Mouse (Mus musculus) c-Kit-positive CD71-positive TER-119-negative erythroid progenitor cells, embryonic 14.5 days (primary cell): ENCODE measurements around the gene Frem2.

Source experiments
- DNase-seq: peaks from one replicate; pipeline ENCODE4 v3.0.0-alpha.2; 2013; ENCODE audit warnings: low read depth

The Frem2 gene

GRCm38 (mm10) chr3:53620355-53620754 is 36.8 kb downstream of the Frem2 start:
- no peak for DNase-seq

GRCm38 (mm10) chr3:53611106-53611505 is 46.0 kb downstream of the Frem2 start:
- no peak for DNase-seq

GRCm38 (mm10) chr3:53609851-53610250 is 47.3 kb downstream of the Frem2 start:
- DNase-seq: no peak

GRCm38 (mm10) chr3:53600140-53600539 is 57.0 kb downstream of the Frem2 start:
- DNase-seq: no peak

GRCm38 (mm10) chr3:53599315-53599714 is 57.8 kb downstream of the Frem2 start:
- no peak for DNase-seq

- no peak for DNase-seq
Measured at GRCm38 (mm10) chr3:53598153-53598800, 58.9 kb downstream of the Frem2 start.

- no peak for DNase-seq
Measured at GRCm38 (mm10) chr3:53594471-53594870, 62.7 kb downstream of the Frem2 start.

- no peak for DNase-seq
Measured at GRCm38 (mm10) chr3:53593718-53594117, 63.4 kb downstream of the Frem2 start.

- no peak for DNase-seq
Measured at GRCm38 (mm10) chr3:53592036-53592435, 65.1 kb downstream of the Frem2 start.

GRCm38 (mm10) chr3:53590139-53590621 is 67.0 kb downstream of the Frem2 start:
- peak; percentile 46 for DNase-seq

- no peak for DNase-seq
Measured at GRCm38 (mm10) chr3:53583248-53583647, 73.9 kb downstream of the Frem2 start.

GRCm38 (mm10) chr3:53580596-53581254 is 76.4 kb downstream of the Frem2 start:
- DNase-seq: no peak

GRCm38 (mm10) chr3:53579121-53579704 is 77.9 kb downstream of the Frem2 start:
- no peak for DNase-seq

- DNase-seq: no peak
Measured at GRCm38 (mm10) chr3:53576320-53577116, 80.6 kb downstream of the Frem2 start.

- no peak for DNase-seq
Measured at GRCm38 (mm10) chr3:53574123-53574522, 83.0 kb downstream of the Frem2 start.

- DNase-seq: no peak
Measured at GRCm38 (mm10) chr3:53571663-53572062, 85.5 kb downstream of the Frem2 start.

GRCm38 (mm10) chr3:53564521-53564920 is 92.6 kb downstream of the Frem2 start:
- DNase-seq: no peak

- DNase-seq: no peak
Measured at GRCm38 (mm10) chr3:53563746-53564145, 93.4 kb downstream of the Frem2 start.

GRCm38 (mm10) chr3:53561813-53562212 is 95.3 kb downstream of the Frem2 start:
- peak; percentile 21 for DNase-seq

GRCm38 (mm10) chr3:53559056-53559455 is 98.1 kb downstream of the Frem2 start:
- DNase-seq: no peak

- no peak for DNase-seq
Measured at GRCm38 (mm10) chr3:53558230-53558629, 98.9 kb downstream of the Frem2 start.
